Mouse (Mus musculus): ENCODE results near the gene Lysmd3.

The Lysmd3 gene

DNA sequence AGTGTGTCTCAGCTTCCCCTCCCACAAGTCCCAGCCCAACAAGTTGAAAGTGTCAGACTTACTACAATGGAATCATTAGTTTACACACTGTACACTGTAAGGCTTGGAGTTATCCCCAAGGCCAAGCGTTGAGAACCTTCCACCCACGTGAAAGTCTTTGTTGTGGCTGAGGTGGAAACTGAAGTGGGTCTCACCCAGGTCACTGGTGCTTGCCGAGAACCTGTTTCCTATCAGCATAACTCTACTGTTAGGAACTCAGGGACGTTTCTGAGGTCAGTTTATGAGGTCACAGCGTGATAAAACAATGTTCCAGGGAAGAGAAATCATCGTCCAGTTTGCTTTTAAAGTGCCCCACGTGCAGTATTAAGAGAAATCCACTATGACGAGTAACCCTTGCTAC is 17.9 kb downstream of the Lysmd3 start:
- DNase-seq = peak; percentile 55

DNA sequence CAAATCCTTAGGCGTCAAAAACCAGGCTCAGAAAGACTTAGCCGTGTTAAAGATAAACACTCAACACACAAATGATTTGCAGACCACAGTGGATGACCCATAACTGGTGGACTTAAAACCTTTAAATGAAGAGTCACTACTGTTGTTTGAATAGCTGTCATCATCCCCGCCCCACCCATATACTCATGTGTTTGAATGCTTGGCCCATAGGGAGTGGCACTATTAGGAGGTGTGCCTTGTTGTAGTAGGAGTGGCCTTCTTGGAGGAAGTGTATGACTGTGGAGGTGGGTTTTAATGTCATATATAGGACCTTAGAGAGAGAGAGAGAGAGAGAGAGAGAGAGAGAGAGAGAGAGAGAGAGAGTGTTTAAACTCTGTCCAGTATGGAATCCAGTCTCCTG is 25.6 kb downstream of the Lysmd3 start:
- DNase-seq = no peak

DNA sequence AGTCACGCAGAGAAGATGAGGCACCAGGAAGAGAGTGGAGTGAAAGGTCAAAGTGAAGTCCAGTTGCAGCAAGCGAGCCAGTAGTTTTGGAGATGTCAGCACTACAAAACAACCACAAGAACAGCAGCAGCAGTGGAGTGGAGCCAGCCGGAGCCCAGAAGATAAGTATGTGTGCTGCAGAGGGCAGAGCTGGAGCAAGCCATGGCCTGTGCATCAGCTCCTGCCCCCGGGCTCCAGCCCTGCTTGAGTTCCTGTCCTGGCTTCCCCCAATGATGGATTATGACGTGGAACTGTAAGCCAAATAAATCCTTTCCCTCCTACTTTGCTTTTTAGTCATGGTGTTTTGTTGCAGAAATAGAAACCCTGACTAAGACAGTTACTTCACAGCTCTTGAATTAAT is 26.8 kb downstream of the Lysmd3 start:
- DNase-seq = peak; percentile 58

DNA sequence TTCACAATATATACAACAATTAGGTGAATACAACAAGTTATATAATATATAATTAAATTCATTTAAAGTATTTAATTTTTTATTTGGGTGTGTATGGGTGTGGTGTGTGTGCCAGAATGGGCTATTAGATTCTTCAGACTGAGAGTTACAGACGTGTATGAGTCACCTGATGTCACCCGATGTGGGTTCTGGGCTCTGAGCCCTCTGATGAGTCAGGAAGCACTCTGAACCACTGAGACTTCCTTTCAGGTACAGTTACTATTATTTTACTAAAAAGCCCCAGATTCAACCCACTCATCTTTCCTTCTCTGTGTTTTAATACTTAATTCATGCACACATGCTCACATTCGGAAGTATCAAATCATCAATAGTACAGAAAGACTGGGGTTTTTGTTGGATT is 27.4 kb downstream of the Lysmd3 start:
- no peak for DNase-seq

DNA sequence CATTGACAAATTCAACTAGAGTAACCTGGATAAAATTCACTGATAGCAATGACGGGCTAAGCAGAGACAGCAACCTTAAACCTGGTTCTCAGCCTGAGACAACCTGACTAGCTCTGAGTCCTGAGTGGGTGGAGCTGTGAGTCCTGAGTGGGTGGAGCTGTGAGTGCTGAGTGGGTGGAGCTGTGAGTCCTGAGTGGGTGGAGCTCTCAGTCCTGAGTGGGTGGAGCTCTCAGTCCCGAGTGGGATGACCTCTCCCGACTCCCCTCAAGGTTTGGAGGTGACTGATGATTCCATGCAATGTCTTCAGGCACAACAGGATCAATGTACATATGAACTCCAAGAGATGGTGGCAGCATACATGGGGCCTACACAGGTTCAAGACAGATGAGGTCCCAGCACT is 32.1 kb downstream of the Lysmd3 start:
- peak; percentile 83 for DNase-seq

DNA sequence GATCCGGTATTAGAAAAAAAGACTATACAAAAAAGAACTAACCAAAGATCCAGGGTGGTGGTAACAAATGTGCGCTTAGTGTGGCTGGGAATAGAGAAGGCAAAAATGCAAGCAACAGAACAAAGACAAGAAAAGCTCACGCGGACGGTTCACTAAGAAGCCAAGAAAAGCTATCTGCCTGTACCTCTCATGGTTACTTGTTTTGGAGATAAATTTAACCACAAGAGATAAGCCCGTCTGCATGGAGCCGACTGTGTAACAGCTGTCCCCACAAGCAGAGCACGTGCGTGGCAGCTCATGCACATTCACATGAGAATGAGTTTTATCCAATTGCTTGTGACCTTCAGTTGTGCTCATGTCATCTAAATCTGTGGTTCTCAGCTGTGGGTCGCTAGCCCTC is 33.0 kb downstream of the Lysmd3 start:
- DNase-seq = peak; percentile 93

DNA sequence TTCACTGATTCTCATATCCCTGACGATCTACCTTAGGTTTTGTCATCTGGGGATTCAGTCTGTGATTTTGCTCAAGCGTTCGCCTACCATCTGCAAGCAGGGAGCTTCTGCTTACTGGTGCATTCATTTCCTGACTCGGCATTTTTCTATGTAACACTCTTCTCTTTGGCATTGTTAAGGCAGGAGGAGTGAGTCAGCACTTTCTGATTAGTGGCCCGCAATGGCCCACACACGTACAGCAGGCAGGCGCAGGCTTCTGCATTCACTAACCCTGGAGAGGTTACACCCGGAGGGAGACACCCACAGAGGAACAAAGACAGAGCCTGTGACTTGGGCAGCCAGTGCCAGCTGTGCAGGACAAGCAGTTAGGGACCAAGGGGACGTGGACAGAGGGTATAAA is 34.1 kb downstream of the Lysmd3 start:
- peak; percentile 93 for DNase-seq

DNA sequence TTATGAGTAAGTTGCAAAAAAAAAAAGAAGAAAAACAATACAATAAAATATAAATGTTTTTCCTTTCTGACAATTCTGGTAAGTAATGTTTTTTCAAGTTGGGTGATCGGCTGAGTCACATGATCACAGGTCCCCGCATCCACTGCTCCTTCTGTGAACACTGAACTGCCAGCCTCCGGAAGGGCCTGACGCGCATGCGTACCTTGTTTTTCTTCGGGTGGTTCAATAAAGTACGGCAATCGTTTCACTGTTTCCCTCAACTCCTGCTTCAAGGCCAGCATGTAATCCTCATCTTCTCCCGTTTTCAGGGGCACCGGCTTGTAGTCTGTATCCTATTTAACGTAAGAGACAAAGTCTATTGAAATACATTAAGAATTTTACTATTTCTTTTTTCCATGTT is 37.0 kb downstream of the Lysmd3 start:
- DNase-seq = peak; percentile 82

DNA sequence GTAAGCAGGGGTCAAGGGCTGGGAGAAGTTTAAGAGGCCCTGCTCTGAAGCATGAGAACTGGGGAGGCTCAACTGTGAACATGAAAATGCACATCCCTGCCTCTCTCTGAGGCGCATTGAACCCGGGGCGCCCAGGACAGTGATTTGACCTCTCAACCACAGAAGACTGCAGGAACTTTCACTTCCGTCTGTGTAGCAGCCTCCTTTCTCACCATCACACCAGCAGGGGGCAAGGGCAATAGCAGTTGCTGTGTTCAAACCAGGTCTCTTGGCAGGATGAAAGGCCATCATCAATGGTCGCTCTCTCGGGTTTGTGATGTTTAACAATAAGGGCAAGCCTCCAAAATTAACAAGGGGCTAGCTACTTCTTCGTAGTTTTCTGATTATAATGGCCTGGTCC is 45.7 kb downstream of the Lysmd3 start:
- DNase-seq = peak; percentile 80

DNA sequence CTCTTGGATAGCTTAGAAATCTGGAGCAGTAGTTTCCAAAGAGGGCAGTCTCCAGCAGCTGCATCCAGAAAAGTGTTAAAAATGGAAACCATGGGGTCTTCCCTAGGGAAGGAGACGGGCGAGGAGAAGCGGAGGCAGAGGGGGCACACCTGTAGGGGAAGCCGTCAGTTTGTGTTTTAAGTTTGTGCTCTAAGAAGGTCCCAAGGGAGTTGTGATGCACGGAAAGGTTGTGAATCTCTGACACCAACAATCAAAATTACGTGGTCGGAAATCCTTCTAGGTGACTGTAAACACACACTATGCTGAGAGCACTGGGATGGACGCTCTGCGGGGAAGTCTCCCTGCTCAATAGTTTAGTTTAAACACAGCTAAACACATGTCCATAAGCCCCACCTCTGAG is 46.2 kb downstream of the Lysmd3 start:
- peak; percentile 51 for DNase-seq

DNA sequence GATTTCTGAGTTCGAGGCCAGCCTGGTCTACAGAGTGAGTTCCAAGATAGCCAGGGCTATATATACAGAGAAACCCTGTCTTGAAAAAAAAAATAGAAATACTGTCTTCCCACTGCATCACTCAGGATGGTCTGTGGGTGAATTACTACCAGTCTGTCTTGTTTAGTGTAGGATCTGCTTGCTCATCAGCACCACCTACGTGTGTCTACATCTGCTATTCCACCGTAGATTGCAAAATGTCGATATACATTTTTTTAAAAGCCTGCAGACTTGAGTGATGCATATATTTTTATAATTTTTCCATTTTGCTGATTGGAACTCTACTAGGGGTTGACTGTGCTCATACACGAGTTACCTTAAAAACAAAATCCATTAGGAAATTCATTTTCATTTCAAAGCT is 48.8 kb downstream of the Lysmd3 start:
- DNase-seq = no peak

DNA sequence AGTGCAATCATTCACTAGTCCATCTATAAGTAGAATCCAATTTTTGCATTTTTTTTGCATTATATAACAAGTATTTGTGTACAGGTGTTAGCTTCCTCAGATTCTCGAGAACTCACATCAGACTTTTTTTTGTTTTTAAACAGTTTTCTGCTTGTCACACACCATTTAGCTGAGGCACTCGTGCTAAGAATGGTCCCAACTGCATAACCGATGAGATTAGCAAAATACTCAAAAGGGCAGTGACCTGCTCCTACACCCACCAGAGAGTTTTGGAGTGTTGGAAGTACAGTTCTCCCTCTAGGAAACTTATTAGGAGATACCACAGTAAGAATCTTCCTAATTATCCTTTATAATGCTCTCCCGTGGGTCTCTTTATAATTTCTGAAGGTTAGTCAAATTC is 52.3 kb downstream of the Lysmd3 start:
- no peak for DNase-seq

DNA sequence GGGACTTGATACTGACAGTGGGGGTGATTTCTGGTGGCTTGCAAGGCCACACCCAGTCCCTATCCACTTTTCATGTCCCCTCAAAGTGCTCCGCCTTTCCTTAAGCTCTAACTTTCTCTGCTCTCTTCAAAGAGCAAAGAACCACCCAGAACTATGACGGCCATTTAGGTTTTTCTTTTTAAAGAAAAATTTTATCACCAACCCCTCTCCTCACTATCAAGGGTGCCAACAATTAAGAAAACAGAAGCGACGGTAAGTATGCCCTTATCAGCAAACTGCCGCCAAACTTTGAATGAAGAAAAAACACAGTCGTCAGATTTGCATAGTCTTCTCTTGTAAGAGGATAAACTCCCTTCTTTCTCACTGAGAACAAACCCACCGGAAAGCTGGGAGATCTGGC is 52.8 kb downstream of the Lysmd3 start:
- DNase-seq = peak; percentile 31

DNA sequence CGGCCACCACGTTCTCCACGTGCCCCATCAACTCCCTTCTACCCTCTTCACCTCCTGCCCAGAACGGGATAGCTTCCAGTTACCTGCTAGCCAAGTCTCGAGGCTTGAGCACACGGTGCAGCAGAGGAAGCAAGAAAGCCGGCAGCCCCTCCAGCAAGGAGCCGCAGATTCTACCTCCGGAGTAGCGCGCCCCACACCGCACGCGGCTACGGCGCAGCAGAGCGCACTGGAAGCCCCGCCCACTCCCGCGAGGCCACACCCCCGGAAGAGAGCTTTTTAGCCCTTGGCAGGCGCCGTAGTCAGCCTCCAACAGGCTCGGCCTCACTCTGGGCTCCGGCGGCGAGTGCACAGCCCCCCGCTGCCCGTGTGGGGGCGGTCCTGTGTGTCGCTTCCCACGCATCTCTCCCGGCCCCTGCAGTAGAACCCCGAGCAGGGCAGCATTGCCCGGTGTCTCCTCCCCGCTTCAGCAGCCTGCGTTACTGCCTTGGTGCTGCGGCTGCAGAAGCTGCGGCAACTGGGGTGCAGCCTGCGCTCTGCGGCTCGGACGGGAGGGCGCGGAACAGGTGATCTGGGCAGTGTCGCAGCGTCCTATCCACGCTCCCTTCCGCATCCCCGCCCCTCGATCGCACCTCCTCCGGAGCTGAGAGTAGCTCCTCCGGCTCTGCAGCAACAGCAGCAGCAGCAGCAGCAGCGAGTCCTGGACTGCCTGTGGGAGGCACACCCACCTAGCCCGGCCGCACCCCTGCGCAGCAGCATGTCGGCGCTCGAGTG is 53.5 kb downstream of the Lysmd3 start, which contains the start of the genes Polr3g and Mblac2:
TSS of gene Polr3g (minus strand) at position 239 of the 771 bp plus-strand sequence.
TSS of gene Mblac2 (plus strand) at position 567 of the 771 bp plus-strand sequence.
- peak; percentile 99 for DNase-seq

DNA sequence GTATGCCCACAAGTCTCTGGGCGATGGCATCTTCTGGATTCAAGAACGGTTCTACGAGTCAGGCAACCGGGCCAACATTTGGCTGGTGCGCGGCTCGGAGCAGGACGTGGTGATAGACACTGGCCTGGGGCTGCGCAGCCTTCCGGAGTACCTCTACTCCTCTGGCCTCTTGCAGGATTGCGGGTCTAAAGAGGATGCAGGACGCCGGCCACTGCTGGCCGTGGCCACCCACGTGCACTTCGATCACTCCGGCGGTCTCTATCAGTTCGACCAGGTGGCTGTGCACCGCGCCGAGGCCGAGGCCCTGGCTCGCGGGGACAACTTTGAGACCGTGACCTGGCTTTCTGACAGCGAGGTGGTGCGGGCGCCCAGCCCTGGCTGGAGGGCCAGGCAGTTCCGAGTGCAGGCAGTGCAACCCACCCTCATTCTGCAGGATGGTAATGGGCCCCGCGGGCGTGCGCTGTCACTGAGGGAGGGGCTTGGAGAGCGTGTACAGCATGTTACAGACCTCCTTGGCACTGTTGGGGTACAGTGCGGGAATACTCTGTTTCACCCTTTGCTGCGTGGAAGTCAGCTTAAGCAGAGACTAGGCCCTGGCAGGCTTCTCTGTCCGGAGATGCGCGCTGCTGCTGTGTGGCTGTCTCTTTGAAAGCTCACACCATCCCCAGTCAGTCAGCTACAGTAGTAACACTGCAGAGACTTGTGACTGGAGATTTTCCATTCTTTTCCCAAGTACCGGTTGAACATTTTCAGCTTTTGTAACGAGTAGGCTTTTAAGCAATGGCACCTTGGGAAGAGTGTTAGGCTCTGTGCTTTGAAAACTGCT is 54.3 kb downstream of the Lysmd3 start:
- no peak for DNase-seq

DNA sequence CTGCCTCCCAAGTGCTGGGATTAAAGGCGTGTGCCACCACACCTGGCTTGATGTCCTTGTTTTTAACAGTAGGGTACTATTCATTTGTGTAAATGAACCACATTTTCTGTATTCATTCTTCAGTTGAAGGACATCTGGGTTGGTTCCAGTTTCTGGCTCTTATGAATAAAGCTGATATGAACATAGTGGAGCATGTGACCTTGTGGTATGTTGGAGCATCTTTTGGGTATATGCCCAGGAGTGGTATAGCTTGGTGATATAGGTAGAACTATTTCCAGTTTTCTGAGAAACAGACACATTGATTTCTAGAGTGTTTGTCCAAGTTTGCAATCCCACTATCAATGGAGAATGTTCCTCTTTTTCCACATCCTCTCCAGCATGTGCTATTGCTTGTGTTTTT is 56.4 kb downstream of the Lysmd3 start:
- no peak for DNase-seq

Measured in heart, adult 11 months (tissue).